Comparison of ENCODE assay signal across 8 mouse cellular contexts in the genomic region with DNA sequence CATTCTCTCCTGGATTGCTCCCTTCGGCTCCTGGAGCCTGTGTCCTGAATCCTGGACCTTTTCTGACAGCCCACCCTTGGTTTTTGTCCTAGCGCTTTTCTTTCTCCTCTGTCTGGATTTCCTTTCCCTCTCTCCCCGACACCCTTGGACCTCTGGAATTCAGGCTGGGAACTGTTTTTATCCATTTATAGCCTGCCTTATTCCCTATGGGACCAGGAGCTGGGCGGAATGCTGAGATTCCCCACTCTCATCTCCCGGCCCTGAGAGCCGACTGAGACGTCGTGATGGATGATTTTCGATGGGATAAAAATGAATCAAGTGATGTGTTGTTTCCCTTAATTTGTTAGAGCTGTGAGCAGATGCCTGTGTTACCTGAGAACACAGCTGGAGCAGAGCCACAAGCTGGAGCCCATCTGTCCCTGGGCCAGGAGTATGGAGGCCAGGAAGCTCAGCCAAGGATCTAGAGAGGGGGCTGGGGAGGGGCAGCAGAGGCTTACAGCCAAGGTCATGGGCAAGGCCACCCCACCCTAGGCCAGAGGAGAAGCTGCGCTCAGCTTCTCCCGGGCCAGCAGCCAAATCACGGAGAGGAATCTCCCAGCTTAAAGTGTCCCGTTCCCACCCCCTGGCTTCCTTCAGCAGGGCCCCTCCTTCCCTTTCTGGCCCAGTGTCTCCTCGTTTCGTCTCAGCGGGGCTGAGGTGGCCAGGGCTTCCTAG.
DNase-seq lines count a peak whose midpoint lies in the region; ATAC-seq and TF ChIP-seq lines count a peak whose summit lies in the region.

No protein-coding gene starts in this region.

- no peaks in the 10 kb centered on the region for H3K9me3 ChIP-seq in midbrain, embryonic 14.5 days (ENCODE audit: control insufficient read depth, low read length)
- no peaks in the 10 kb centered on the region for H3K9me3 ChIP-seq in midbrain, embryonic 15.5 days
- H3K9me3 ChIP-seq in kidney, embryonic 14.5 days (ENCODE audit: control insufficient read depth, low read length), result no peaks in the 10 kb centered on the region
- no peaks in the 10 kb centered on the region for H3K9me3 ChIP-seq in stomach, embryonic 14.5 days (ENCODE audit: control insufficient read depth, low read depth, low read length)

- no peak overlapping the region for H3K9ac ChIP-seq in midbrain, embryonic 14.5 days (replicated peaks; ENCODE audit: low read length)
- H3K9ac ChIP-seq in midbrain, embryonic 15.5 days, result no peak overlapping the region
- no peak overlapping the region for H3K9ac ChIP-seq in heart, adult 2 months (ENCODE audit: low read depth, low read length)
- H3K9ac ChIP-seq in kidney, embryonic 14.5 days (ENCODE audit: low read depth, low read length), result no peak overlapping the region
- no peak overlapping the region for H3K9ac ChIP-seq in stomach, embryonic 14.5 days (replicated peaks; ENCODE audit: low read depth, low read length)

- 0 out of 2 replicates have a peak overlapping the region, but pooled peaks have one; percentile 32 for H3K27ac ChIP-seq in midbrain, embryonic 14.5 days (replicated peaks; ENCODE audit: low read depth, low read length)
- no peak overlapping the region for H3K27ac ChIP-seq in midbrain, embryonic 15.5 days
- peak overlapping the region; percentile 41 for H3K27ac ChIP-seq in heart, adult 2 months
- H3K27ac ChIP-seq in kidney, embryonic 14.5 days (ENCODE audit: low read depth, low read length), result peak overlapping the region; percentile 37; the same call in 1 of the 2 replicates
- H3K27ac ChIP-seq in stomach, embryonic 14.5 days (ENCODE audit: low read length), result 0 out of 2 replicates have a peak overlapping the region, but pooled peaks have one; percentile 58
- H3K27ac ChIP-seq in thymus, adult 2 months (ENCODE audit: control insufficient read depth, insufficient read depth, low read length), result no peak overlapping the region

- no peak for TF ChIP-seq POLR2A in heart, adult 2 months (IDR thresholded peaks at IDR 0.05; ENCODE audit: insufficient read depth, low read depth, low read length)
- TF ChIP-seq POLR2A in thymus, adult 2 months (IDR thresholded peaks at IDR 0.05; ENCODE audit: control insufficient read depth, extremely low read depth, insufficient read depth, low read length, poor library complexity), result no peak

- H3K27me3 ChIP-seq in midbrain, embryonic 14.5 days (ENCODE audit: control insufficient read depth, insufficient read depth, low read length), result no peaks in the 10 kb centered on the region
- H3K27me3 ChIP-seq in midbrain, embryonic 15.5 days (replicated peaks), result no peaks in the 10 kb centered on the region
- H3K27me3 ChIP-seq in heart, adult 2 months (ENCODE audit: control insufficient read depth, insufficient read depth, low read length), result no peaks in the 10 kb centered on the region
- H3K27me3 ChIP-seq in kidney, embryonic 14.5 days (ENCODE audit: control insufficient read depth, insufficient read depth, low read length), result no peaks in the 10 kb centered on the region
- H3K27me3 ChIP-seq in stomach, embryonic 14.5 days (ENCODE audit: control insufficient read depth, insufficient read depth, low read length), result no peaks in the 10 kb centered on the region
- H3K27me3 ChIP-seq in thymus, adult 2 months (ENCODE audit: control insufficient read depth, insufficient read depth, low read length), result no peaks in the 10 kb centered on the region

- H3K4me1 ChIP-seq in midbrain, embryonic 14.5 days (ENCODE audit: control insufficient read depth, insufficient read depth, low read length), result peaks cover 2% of the 10 kb centered on the region; the same call in 1 of the 2 replicates
- peaks cover 2% of the 10 kb centered on the region for H3K4me1 ChIP-seq in midbrain, embryonic 15.5 days
- no peaks in the 10 kb centered on the region for H3K4me1 ChIP-seq in heart, adult 2 months (ENCODE audit: control insufficient read depth, insufficient read depth, low read length)
- H3K4me1 ChIP-seq in kidney, embryonic 14.5 days (ENCODE audit: control insufficient read depth, insufficient read depth, low read length), result no peaks in the 10 kb centered on the region
- H3K4me1 ChIP-seq in stomach, embryonic 14.5 days (ENCODE audit: control insufficient read depth, insufficient read depth, low read length), result no peaks in the 10 kb centered on the region
- no peaks in the 10 kb centered on the region for H3K4me1 ChIP-seq in thymus, adult 2 months (replicated peaks; ENCODE audit: control insufficient read depth, insufficient read depth, low read length)

- no peak for TF ChIP-seq EP300 in heart, adult 2 months (IDR thresholded peaks at IDR 0.05; ENCODE audit: insufficient read depth, low read depth, low read length)

- 75% methylated on average over 16 of the region's 16 CpGs for WGBS in midbrain, embryonic 14.5 days
- 65% methylated on average over 16 of the region's 16 CpGs for WGBS in midbrain, embryonic 15.5 days
- WGBS in heart, adult 2 months, result 22% methylated on average over 16 of the region's 16 CpGs
- 51% methylated on average over 16 of the region's 16 CpGs for WGBS in kidney, embryonic 14.5 days
- WGBS in stomach, embryonic 14.5 days, result 37% methylated on average over 16 of the region's 16 CpGs
- WGBS in thymus, adult 2 months, result 80% methylated on average over 16 of the region's 16 CpGs

- H3K79me2 ChIP-seq in heart, adult 2 months (replicated peaks; ENCODE audit: control insufficient read depth, insufficient read depth, low read length), result no peaks in the 10 kb centered on the region

- DNase-seq in midbrain, embryonic 14.5 days, result no peak
- DNase-seq in heart, adult 2 months, result peak; percentile 61 to 66
- DNase-seq in thymus, postnatal 36 days, result no peak
- no peak for DNase-seq in thymus, adult 2 months
- no peak for DNase-seq in right cerebral cortex, postnatal 25 days

- no peak for TF ChIP-seq CTCF in heart, adult 2 months (IDR thresholded peaks at IDR 0.05)
- no peak for TF ChIP-seq CTCF in thymus, adult 2 months (IDR thresholded peaks at IDR 0.05; ENCODE audit: borderline replicate concordance, control insufficient read depth, extremely low read depth, insufficient read depth, low read length, poor library complexity)

- no peak for ATAC-seq in midbrain, embryonic 14.5 days (ENCODE audit: low FRiP score, low TSS enrichment)
- ATAC-seq in midbrain, embryonic 15.5 days (replicated peaks), result no peak
- ATAC-seq in kidney, embryonic 14.5 days (ENCODE audit: low FRiP score, low TSS enrichment), result no peak
- ATAC-seq in stomach, embryonic 14.5 days (ENCODE audit: insufficient number of reproducible peaks, insufficient read depth, low FRiP score, low read depth), result peak; percentile 71; the same call in 1 of the 2 replicates

- H3K4me2 ChIP-seq in midbrain, embryonic 14.5 days (ENCODE audit: low read length), result no peak overlapping the region
- no peak overlapping the region for H3K4me2 ChIP-seq in midbrain, embryonic 15.5 days
- no peak overlapping the region for H3K4me2 ChIP-seq in kidney, embryonic 14.5 days (replicated peaks; ENCODE audit: low read depth, low read length)
- H3K4me2 ChIP-seq in stomach, embryonic 14.5 days (replicated peaks; ENCODE audit: low read depth, low read length), result no peak overlapping the region

- H3K36me3 ChIP-seq in midbrain, embryonic 14.5 days (ENCODE audit: control insufficient read depth, insufficient read depth, low read length), result peaks cover 11% of the 10 kb centered on the region; the same call in 1 of the 2 replicates
- H3K36me3 ChIP-seq in midbrain, embryonic 15.5 days (replicated peaks), result no peaks in the 10 kb centered on the region
- no peaks in the 10 kb centered on the region for H3K36me3 ChIP-seq in heart, adult 2 months (ENCODE audit: control insufficient read depth, insufficient read depth, low read length)
- no peaks in the 10 kb centered on the region for H3K36me3 ChIP-seq in kidney, embryonic 14.5 days (ENCODE audit: control insufficient read depth, insufficient read depth, low read length)
- no peaks in the 10 kb centered on the region for H3K36me3 ChIP-seq in stomach, embryonic 14.5 days (ENCODE audit: control insufficient read depth, insufficient read depth, low read length)
- H3K36me3 ChIP-seq in thymus, adult 2 months (ENCODE audit: control insufficient read depth, insufficient read depth, low read length), result no peaks in the 10 kb centered on the region

- H3K4me3 ChIP-seq in midbrain, embryonic 14.5 days (replicated peaks; ENCODE audit: low read depth, low read length), result no peak overlapping the region
- H3K4me3 ChIP-seq in midbrain, embryonic 15.5 days, result no peak overlapping the region
- no peak overlapping the region for H3K4me3 ChIP-seq in heart, adult 2 months
- no peak overlapping the region for H3K4me3 ChIP-seq in kidney, embryonic 14.5 days (ENCODE audit: low read length)
- no peak overlapping the region for H3K4me3 ChIP-seq in stomach, embryonic 14.5 days (ENCODE audit: low read depth, low read length)
- no peak overlapping the region for H3K4me3 ChIP-seq in thymus, adult 2 months (ENCODE audit: control insufficient read depth, insufficient read depth, low read length)

- intact Hi-C loops in heart, adult 2 months (cut with DNase I), result no loop called here

Comparison
In these comparisons a context has a peak if more than half of its experiments do, and no peak if none do; other contexts are left out.
1. H3K27ac ChIP-seq: peak in midbrain, embryonic 14.5 days (single experiment), heart, adult 2 months (single experiment), kidney, embryonic 14.5 days (single experiment) and stomach, embryonic 14.5 days (single experiment); none in midbrain, embryonic 15.5 days (single experiment) and thymus, adult 2 months (single experiment).
2. DNase-seq: peak in heart, adult 2 months (2 of 2); none in midbrain, embryonic 14.5 days (single experiment), thymus, postnatal 36 days (0 of 2), thymus, adult 2 months (single experiment) and right cerebral cortex, postnatal 25 days (single experiment).